Mouse (Mus musculus): Measurements from ENCODE around the gene Spata25. TPM values are rescaled to one million over a fixed set of nuclear protein-coding genes. Genes with fewer than 3 reads are reported as not detected.
"Not testable (repeated sequence)": the region's sequence is repeated elsewhere in the genome, so short reads cannot be mapped to it uniquely, and the experiment has no call there.

Spata25 gene
- polyA plus RNA-seq, 1 experiment = not detected

DNA sequence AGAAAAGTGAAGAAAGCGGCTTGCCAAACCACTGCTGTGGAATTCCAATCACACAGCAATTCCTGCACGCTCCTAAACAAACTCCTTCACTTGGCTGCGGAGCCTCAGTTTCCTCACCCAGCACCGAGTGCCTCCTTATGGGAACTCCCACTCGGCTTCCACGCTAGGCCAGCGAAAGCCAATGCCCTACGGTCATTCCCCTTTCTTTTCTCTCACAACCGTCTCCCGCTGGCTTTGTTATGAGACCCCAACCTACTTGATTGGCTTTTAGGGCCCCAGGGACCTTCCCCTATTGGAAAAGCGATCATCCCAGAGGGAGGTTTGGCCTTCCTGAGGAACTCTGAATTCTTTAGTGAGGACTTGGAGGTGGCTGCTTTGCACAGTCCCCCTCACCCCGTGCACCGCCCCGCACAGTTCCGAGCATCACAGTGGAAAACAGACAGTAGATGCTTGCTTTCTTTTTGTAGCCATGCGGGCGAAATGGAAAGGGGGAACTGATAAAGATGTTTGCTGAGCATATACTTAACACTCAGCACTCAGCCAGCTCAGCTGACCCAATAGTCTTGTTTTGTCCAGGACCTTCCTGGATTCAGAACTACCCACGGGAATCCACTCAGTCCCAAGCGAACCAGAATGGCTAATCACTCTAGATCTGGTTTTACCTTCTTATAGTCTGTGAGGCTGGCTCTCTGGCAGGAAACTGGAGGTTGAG, 29.7 kb upstream of the Spata25 start:
- WGBS = 8% methylated on average over 19 of the region's 19 CpGs
- Histone ChIP-seq H3K27ac (ENCODE audit: control insufficient read depth, insufficient read depth, low read depth, low read length, poor library complexity) (no peak overlapping the region; the same call in 1 of the 2 replicates), H3K4me3 (replicated peaks; ENCODE audit: control insufficient read depth, low read depth, low read length) (no peak overlapping the region), H3K4me1 (ENCODE audit: control insufficient read depth, insufficient read depth, low read length) (no peaks in the 10 kb centered on the region)
- TF ChIP-seq POLR2A (IDR thresholded peaks at IDR 0.05; ENCODE audit: borderline replicate concordance, control insufficient read depth, low read depth, low read length) = no peak
- TF ChIP-seq CTCF (IDR thresholded peaks at IDR 0.05; ENCODE audit: control insufficient read depth, insufficient read depth, low read length) = no peak

DNA sequence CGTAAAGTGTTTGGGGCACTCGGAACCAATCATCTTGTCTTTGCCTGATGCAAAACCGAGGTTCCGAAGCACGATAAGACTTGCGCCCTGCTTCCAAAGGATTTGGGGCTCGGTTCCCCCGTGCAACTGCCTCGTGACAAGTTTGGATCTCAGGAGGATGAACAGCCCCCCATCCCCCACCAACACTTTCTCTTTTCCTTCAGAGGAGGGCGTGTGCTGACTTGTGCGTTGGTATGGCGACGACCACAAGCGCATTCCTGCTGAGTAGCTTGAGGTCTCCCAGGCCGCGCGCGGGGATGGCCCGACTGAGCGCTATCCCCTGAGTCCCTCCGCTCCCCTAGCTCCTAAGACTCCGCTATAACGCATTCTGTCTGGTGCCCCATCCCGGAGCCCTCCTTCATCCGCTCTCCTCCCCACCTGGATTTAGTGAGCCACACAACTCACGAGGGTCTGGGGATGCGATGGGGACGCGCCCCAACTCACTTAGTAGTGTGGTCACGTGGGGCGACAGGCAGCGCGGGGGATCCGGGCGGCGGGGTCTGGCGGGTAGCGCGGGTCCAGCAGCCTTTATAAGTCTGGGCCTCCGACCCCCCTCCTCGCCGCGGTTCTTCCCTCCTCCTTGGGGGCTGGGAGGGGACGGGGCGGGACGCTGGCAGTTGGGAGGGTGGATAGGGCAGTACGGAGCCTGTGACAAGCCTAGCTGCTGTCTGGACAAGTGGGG, 28.9 kb upstream of the Spata25 start, which contains the start of gene Pltp:
Pltp (minus strand) TSS at position 611 of the 721 bp plus-strand sequence.
- Histone ChIP-seq H3K4me3 (replicated peaks; ENCODE audit: control insufficient read depth, low read depth, low read length) (peak within 1 kb of the TSS; percentile 54), H3K4me1 (ENCODE audit: control insufficient read depth, insufficient read depth, low read length) (no peaks in the 10 kb centered on the region), H3K27ac (ENCODE audit: control insufficient read depth, insufficient read depth, low read depth, low read length, poor library complexity) (no peak within 1 kb of the TSS; the same call in 1 of the 2 replicates)
- TF ChIP-seq POLR2A (IDR thresholded peaks at IDR 0.05; ENCODE audit: borderline replicate concordance, control insufficient read depth, low read depth, low read length) (no peak), CTCF (IDR thresholded peaks at IDR 0.05; ENCODE audit: control insufficient read depth, insufficient read depth, low read length) (no peak)
- WGBS = 2% methylated on average over 47 of the region's 47 CpGs

DNA sequence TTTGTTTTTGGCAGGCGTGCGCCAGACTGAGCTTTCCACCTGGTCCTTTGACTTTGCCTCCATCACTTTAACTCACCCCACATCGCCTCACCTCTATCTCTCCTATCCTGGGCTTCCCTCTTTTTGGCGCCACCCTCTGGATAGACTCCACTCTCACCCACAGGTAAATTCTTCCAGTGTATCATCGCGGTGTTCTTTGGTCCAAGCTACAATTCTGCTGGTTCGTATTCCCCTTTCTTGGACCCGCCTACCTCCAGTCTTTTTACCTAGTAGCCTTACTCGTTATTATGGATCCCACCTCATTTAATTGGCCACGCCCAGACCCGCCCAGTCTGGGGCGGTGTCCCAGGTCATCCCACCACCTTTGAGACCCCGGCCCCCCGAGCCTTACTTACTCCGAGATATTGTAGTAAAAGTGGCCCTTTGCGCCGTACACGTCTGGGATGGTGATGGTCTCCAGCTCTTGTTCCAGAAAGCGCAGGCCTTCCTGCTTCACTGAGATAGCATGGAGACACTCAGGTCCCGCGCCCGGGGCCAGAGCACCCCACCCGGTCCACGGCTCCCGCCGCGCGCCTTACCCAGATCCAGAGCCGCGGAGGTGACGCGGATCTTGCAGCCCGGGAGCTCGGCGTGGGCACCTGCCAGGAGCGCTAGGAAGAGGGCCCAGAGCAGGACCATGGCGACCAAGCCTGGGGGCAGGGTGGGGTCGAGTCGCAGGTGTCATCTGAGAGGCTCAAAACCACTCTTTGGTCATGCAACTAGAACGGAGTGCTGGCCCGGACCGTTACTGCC, 28.2 kb upstream of the Spata25 start:
- H3K27ac ChIP-seq (ENCODE audit: control insufficient read depth, insufficient read depth, low read depth, low read length, poor library complexity) = no peak overlapping the region
- WGBS = 3% methylated on average over 42 of the region's 42 CpGs
- H3K4me1 ChIP-seq (ENCODE audit: control insufficient read depth, insufficient read depth, low read length) = no peaks in the 10 kb centered on the region
- no peak for TF ChIP-seq CTCF (IDR thresholded peaks at IDR 0.05; ENCODE audit: control insufficient read depth, insufficient read depth, low read length)
- no peak for TF ChIP-seq POLR2A (IDR thresholded peaks at IDR 0.05; ENCODE audit: borderline replicate concordance, control insufficient read depth, low read depth, low read length)
- peak overlapping the region; percentile 54 for H3K4me3 ChIP-seq (replicated peaks; ENCODE audit: control insufficient read depth, low read depth, low read length)

DNA sequence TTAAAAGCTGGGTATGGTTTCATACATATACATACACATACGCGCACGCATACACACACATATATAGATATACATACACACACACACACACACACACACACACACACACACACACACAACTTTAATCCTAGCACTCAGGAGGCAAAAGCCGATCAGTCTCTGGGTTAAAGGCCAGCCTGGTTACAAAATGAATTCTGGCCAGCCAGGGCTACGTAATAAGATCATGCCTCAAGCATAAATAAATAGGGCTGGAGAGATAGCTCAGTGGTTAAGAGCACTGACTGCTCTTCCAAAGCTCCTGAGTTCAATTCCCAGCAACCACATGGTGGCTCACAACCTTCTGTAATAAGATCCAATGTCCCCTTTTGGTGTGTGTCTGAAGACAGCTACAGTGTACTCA, 27.2 kb upstream of the Spata25 start:
- not testable (repeated sequence) for H3K4me3 ChIP-seq (replicated peaks; ENCODE audit: control insufficient read depth, low read depth, low read length); H3K27ac ChIP-seq (ENCODE audit: control insufficient read depth, insufficient read depth, low read depth, low read length, poor library complexity); H3K4me1 ChIP-seq (ENCODE audit: control insufficient read depth, insufficient read depth, low read length)
- 88% methylated on average over 5 of the region's 5 CpGs for WGBS

DNA sequence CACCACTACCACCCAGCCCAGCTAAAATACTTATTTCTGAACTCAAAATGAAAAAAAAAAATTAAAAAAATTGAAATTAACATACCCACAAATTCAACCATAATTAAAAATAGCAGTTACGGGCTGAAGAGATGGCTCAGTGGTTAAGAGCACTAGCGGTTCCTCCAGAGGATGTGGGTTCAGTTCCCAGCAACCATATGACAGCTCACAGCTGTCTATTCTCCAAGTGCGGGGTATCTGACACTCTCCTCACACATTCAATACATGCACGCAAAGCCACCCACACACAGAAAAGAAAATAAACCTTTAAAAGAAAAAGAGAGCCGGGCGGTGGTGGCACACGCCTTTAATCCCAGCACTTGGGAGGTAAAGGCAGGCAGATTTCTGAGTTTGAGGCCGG, 21.7 kb upstream of the Spata25 start:
- H3K27ac ChIP-seq (ENCODE audit: control insufficient read depth, insufficient read depth, low read depth, low read length, poor library complexity) = no peak overlapping the region
- no peaks in the 10 kb centered on the region; the same call in none of the 2 replicates for H3K4me1 ChIP-seq (ENCODE audit: control insufficient read depth, insufficient read depth, low read length)
- no peak overlapping the region for H3K4me3 ChIP-seq (replicated peaks; ENCODE audit: control insufficient read depth, low read depth, low read length)
- TF ChIP-seq CTCF (IDR thresholded peaks at IDR 0.05; ENCODE audit: control insufficient read depth, insufficient read depth, low read length) (no peak), POLR2A (IDR thresholded peaks at IDR 0.05; ENCODE audit: borderline replicate concordance, control insufficient read depth, low read depth, low read length) (no peak)
- WGBS = 55% methylated on average over 8 of the region's 8 CpGs

DNA sequence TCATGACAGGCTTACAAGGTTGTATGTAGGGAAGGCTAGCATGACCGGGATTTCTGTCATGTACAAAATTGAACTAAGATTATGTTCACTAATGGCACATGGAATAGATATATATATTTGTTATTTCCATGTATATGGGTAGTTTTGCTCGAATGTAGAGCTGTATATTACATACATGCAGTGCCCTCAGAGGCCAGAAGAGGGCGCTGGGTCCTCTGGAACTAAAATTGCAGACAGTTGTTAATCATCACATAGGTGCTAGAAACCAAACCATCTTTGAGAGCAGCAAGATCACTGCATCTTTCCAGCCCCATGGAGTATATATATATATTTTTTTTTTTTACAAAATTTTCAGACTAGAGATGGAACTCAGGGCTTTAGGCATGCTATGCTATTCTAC, 17.4 kb upstream of the Spata25 start:
- H3K4me3 ChIP-seq (replicated peaks; ENCODE audit: control insufficient read depth, low read depth, low read length) = no peak overlapping the region
- 44% methylated on average over 3 of the region's 3 CpGs for WGBS
- H3K4me1 ChIP-seq (ENCODE audit: control insufficient read depth, insufficient read depth, low read length) = no peaks in the 10 kb centered on the region; the same call in none of the 2 replicates
- TF ChIP-seq POLR2A (IDR thresholded peaks at IDR 0.05; ENCODE audit: borderline replicate concordance, control insufficient read depth, low read depth, low read length) (no peak), CTCF (IDR thresholded peaks at IDR 0.05; ENCODE audit: control insufficient read depth, insufficient read depth, low read length) (peak; percentile 36; the same call in 1 of the 2 replicates)
- H3K27ac ChIP-seq (ENCODE audit: control insufficient read depth, insufficient read depth, low read depth, low read length, poor library complexity) = no peak overlapping the region

DNA sequence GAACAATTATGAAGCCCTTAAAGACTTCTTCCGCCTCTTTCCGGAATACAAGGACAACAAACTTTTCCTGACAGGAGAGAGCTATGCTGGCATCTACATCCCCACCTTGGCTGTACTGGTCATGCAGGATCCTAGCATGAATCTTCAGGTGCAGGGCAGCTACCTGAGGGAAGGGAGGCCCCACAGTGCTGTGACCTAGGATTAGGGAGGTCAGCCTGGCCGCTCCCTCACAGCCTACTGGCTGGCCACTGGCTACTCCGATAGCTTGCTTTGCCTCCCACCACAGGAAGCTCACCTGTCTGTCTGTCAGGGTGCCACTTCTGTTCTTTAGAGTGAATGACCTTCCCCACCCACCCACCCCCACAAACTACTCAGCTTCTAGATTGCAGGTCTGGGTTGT, 6.8 kb upstream of the Spata25 start:
- no peak for TF ChIP-seq POLR2A (IDR thresholded peaks at IDR 0.05; ENCODE audit: borderline replicate concordance, control insufficient read depth, low read depth, low read length)
- TF ChIP-seq CTCF (IDR thresholded peaks at IDR 0.05; ENCODE audit: control insufficient read depth, insufficient read depth, low read length) = no peak
- Histone ChIP-seq H3K27ac (ENCODE audit: control insufficient read depth, insufficient read depth, low read depth, low read length, poor library complexity) (no peak overlapping the region), H3K4me3 (replicated peaks; ENCODE audit: control insufficient read depth, low read depth, low read length) (no peak overlapping the region), H3K4me1 (ENCODE audit: control insufficient read depth, insufficient read depth, low read length) (no peaks in the 10 kb centered on the region; the same call in 1 of the 2 replicates)
- 93% methylated on average over 4 of the region's 4 CpGs for WGBS

DNA sequence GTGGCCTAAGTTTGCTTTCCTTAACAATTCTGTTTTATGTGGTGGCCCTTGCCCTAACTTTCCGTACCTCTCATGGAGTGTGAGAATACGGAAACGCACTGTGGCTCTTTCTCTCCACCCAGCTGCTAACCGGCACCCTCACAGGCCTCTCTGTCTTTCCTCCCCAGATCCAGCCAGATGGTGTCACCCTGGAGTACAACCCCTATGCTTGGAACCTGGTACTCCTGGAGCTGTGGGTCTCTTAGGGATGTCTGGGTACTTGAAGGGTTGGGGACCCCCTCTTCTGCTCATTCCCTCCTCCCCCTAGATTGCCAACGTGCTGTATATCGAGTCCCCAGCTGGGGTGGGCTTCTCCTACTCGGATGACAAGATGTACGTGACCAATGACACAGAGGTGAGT, 6.2 kb upstream of the Spata25 start:
- peak overlapping the region; percentile 76 for H3K4me3 ChIP-seq (replicated peaks; ENCODE audit: control insufficient read depth, low read depth, low read length)
- no peak overlapping the region for H3K27ac ChIP-seq (ENCODE audit: control insufficient read depth, insufficient read depth, low read depth, low read length, poor library complexity)
- no peaks in the 10 kb centered on the region; the same call in 1 of the 2 replicates for H3K4me1 ChIP-seq (ENCODE audit: control insufficient read depth, insufficient read depth, low read length)
- 43% methylated on average over 8 of the region's 8 CpGs for WGBS
- TF ChIP-seq POLR2A (IDR thresholded peaks at IDR 0.05; ENCODE audit: borderline replicate concordance, control insufficient read depth, low read depth, low read length) (no peak), CTCF (IDR thresholded peaks at IDR 0.05; ENCODE audit: control insufficient read depth, insufficient read depth, low read length) (no peak)

Data from bone marrow, adult 2 months (tissue).